Comparison of ENCODE assay signal across 8 mouse cellular contexts in the genomic region with DNA sequence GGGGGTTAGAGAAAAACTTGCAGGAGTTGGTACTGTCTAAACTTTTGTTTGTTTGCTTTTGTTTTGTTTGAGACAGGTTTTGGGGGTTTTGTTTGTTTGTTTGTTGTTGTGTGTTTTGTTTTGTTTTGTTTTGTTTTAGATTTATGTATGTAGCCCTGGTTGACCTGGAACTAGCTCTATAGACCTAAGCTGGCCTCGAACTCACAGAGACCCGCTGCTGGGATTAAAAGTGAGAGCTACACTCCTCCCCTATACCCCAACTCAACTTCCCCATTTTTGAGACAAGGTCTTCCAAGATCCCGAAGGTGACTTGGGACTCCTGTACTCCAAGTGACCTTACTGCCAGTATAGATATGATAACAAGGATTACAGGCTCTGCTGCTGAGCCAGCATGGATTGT. TPM values are rescaled to one million over a fixed set of nuclear protein-coding genes. Genes with fewer than 3 reads are reported as not detected.
A peak's percentile ranks its signal among the peaks of the same experiment; 100 is the strongest.
DNase-seq lines count a peak whose midpoint lies in the region; ATAC-seq and TF ChIP-seq lines count a peak whose summit lies in the region.

No protein-coding gene starts in this region.

- TF ChIP-seq CTCF in liver, postnatal 0 days (IDR thresholded peaks at IDR 0.05; ENCODE audit: low read depth), result no peak

- no peaks in the 10 kb centered on the region for H3K9me3 ChIP-seq in heart, embryonic 10.5 days
- H3K9me3 ChIP-seq in ES-E14 (ENCODE audit: control insufficient read depth, insufficient read depth, low read depth, low read length), result no peaks in the 10 kb centered on the region
- no peaks in the 10 kb centered on the region for H3K9me3 ChIP-seq in liver, postnatal 0 days (ENCODE audit: low read length)

- ATAC-seq in granulocyte monocyte progenitor cell, adult 5-6 weeks (replicated peaks; ENCODE audit: poor library complexity, severe bottlenecking), result peak; percentile 34; the same call in 1 of the 2 replicates
- no peak for ATAC-seq in liver, postnatal 0 days
- no peak for ATAC-seq in inflammation-experienced regulatory T-cells, adult 6 months

- H3K4me1 ChIP-seq in heart, embryonic 10.5 days, result peaks cover 8% of the 10 kb centered on the region; the same call in 1 of the 2 replicates
- no peaks in the 10 kb centered on the region for H3K4me1 ChIP-seq in ES-E14 (ENCODE audit: control insufficient read depth in 2 of 2, insufficient read depth in 2 of 2, low read length in 2 of 2, poor library complexity in 1 of 2)
- H3K4me1 ChIP-seq in liver, postnatal 0 days (ENCODE audit: insufficient read depth), result peaks cover 20% of the 10 kb centered on the region

- H3K9ac ChIP-seq in ES-E14 (ENCODE audit: insufficient read depth, low read depth, low read length, poor library complexity, severe bottlenecking), result no peak overlapping the region
- H3K9ac ChIP-seq in liver, postnatal 0 days (replicated peaks), result 0 out of 2 replicates have a peak overlapping the region, but pooled peaks have one; percentile 1

- 34% methylated on average over 3 of the region's 3 CpGs for WGBS in heart, embryonic 10.5 days
- 17% methylated on average over 3 of the region's 3 CpGs for WGBS in liver, postnatal 0 days (ENCODE audit: insufficient replicate concordance)

- in situ Hi-C loops in ES-E14 (cut with MboI; ENCODE audit: low sequenced_read_pairs in 2 of 2, unreplicated experiment in 2 of 2), result no loop called here

- intact Hi-C loops in heart, postnatal 25 days (cut with DNase I), result no loop called here

- no peak for TF ChIP-seq EP300 in liver, postnatal 0 days (IDR thresholded peaks at IDR 0.05; ENCODE audit: low read depth)

- H3K36me3 ChIP-seq in heart, embryonic 10.5 days, result 0 out of 2 replicates have a peak, but pooled peaks cover 2% of the 10 kb centered on the region
- no peaks in the 10 kb centered on the region for H3K36me3 ChIP-seq in ES-E14 (ENCODE audit: control insufficient read depth, insufficient read depth, low read length, poor library complexity, severe bottlenecking)
- no peaks in the 10 kb centered on the region; the same call in 1 of the 2 replicates for H3K36me3 ChIP-seq in liver, postnatal 0 days (replicated peaks; ENCODE audit: insufficient read depth, low read length)

- no peak for DNase-seq in heart, embryonic 10.5 days (ENCODE audit: low spot score)
- DNase-seq in heart, postnatal 25 days (ENCODE audit: low spot score), result no peak
- DNase-seq in ES-E14 (ENCODE audit: low read depth, low spot score), result no peak
- no peak for DNase-seq in liver, postnatal 0 days
- no peak for DNase-seq in adrenal gland, adult 2 months
- no peak for DNase-seq in layer of hippocampus, postnatal 10 days (ENCODE audit: low spot score in 2 of 2)

- peak overlapping the region; percentile 75 for H3K4me3 ChIP-seq in heart, embryonic 10.5 days
- H3K4me3 ChIP-seq in ES-E14 (ENCODE audit: insufficient read depth in 1 of 2, low read depth in 1 of 2, low read length in 2 of 2, poor library complexity in 1 of 2, severe bottlenecking in 1 of 2), result peak overlapping the region; percentile 2 to 98; a peak in 3 of 4 replicates
- H3K4me3 ChIP-seq in liver, postnatal 0 days (ENCODE audit: low read depth, low read length), result peak overlapping the region; percentile 77

- H3K27me3 ChIP-seq in heart, embryonic 10.5 days (ENCODE audit: insufficient read depth, poor library complexity, severe bottlenecking), result no peaks in the 10 kb centered on the region
- H3K27me3 ChIP-seq in liver, postnatal 0 days (ENCODE audit: insufficient read depth, low read length), result no peaks in the 10 kb centered on the region

- peak overlapping the region; percentile 87 for H3K27ac ChIP-seq in heart, embryonic 10.5 days
- H3K27ac ChIP-seq in ES-E14 (ENCODE audit: insufficient read depth, low read depth, low read length, poor library complexity, severe bottlenecking), result no peak overlapping the region
- H3K27ac ChIP-seq in liver, postnatal 0 days (ENCODE audit: low read depth), result peak overlapping the region; percentile 24; the same call in 1 of the 2 replicates

- peak overlapping the region; percentile 88 for H3K4me2 ChIP-seq in liver, postnatal 0 days (ENCODE audit: low read depth, low read length)

TF ChIP-seq in ES-E14, 5 proteins besides CTCF, POLR2A, EP300 and RAD21:
- TF ChIP-seq MAFK (IDR thresholded peaks at IDR 0.05; ENCODE audit: insufficient read depth, low read depth, low read length), result no peak
- no peak for TF ChIP-seq CHD2 (IDR thresholded peaks at IDR 0.05; ENCODE audit: low read depth, low read length)
- no peak for TF ChIP-seq ZNF384 (IDR thresholded peaks at IDR 0.05; ENCODE audit: low read depth, low read length)
- no peak for TF ChIP-seq ZC3H11A (IDR thresholded peaks at IDR 0.05; ENCODE audit: borderline replicate concordance, low read depth, low read length)
- TF ChIP-seq HCFC1 (IDR thresholded peaks at IDR 0.05; ENCODE audit: borderline replicate concordance, insufficient read depth, low read length), result no peak
TF ChIP-seq in ES-E14: peak in this region for 0.

RNA-seq across cellular contexts. Expression of gene Mrpl35, which starts 2.8 kb away (rescaled TPM):
- 64.7 and 68.8 TPM in 2 replicates for polyA plus RNA-seq in heart, embryonic 10.5 days (2016; fragmentation: Nextera tagmentation; extraction: Ambion mirVana)
- 10 to 100 TPM; 54.6 to 58.2 TPM for total RNA-seq in heart, postnatal 25 days (2021)
- 27.4 and 34.0 TPM in 2 replicates for total RNA-seq in ES-E14 (2012; rRNA removed)
- total RNA-seq in granulocyte monocyte progenitor cell, adult 5-6 weeks (2014; fragmentation: Nextera tagmentation), result 21.6 and 34.0 TPM in 2 replicates
- 40.0 and 54.7 TPM in 2 replicates for total RNA-seq in granulocyte monocyte progenitor cell, adult 5-6 weeks (2017)
- 57.3 and 59.4 TPM in 2 replicates for polyA plus RNA-seq in liver, postnatal 0 days (2015; fragmentation: Nextera tagmentation; extraction: Ambion mirVana)
- polyA plus RNA-seq in inflammation-experienced regulatory T-cells, adult 6 months (2017; shearing (Covaris generic)), result 10 to 100 TPM; 61.2 to 73.9 (median 67.8) TPM
- total RNA-seq in adrenal gland, adult 2 months (2021), result 10 to 100 TPM; 43.0 to 49.0 TPM
- polyA plus RNA-seq in adrenal gland, adult 2 months (2012; rRNA removed), result 2.6 and 2.9 TPM in 2 replicates
- 10 to 100 TPM; 27.8 to 34.2 TPM for total RNA-seq in layer of hippocampus, postnatal 10 days (2021)

RNA-seq across cellular contexts. Expression of gene Immt, which starts 7.2 kb away (rescaled TPM):
- 271 and 337 TPM in 2 replicates for polyA plus RNA-seq in heart, embryonic 10.5 days (2016; fragmentation: Nextera tagmentation; extraction: Ambion mirVana)
- total RNA-seq in heart, postnatal 25 days (2021), result 100 to 1,000 TPM; 613 to 617 TPM
- total RNA-seq in ES-E14 (2012; rRNA removed), result 166 and 181 TPM in 2 replicates
- total RNA-seq in granulocyte monocyte progenitor cell, adult 5-6 weeks (2014; fragmentation: Nextera tagmentation), result 148 and 158 TPM in 2 replicates
- 142 and 149 TPM in 2 replicates for total RNA-seq in granulocyte monocyte progenitor cell, adult 5-6 weeks (2017)
- 82.5 and 88.1 TPM in 2 replicates for polyA plus RNA-seq in liver, postnatal 0 days (2015; fragmentation: Nextera tagmentation; extraction: Ambion mirVana)
- 100 to 1,000 TPM; 107 to 131 (median 127) TPM for polyA plus RNA-seq in inflammation-experienced regulatory T-cells, adult 6 months (2017; shearing (Covaris generic))
- 100 to 1,000 TPM; 315 to 398 TPM for total RNA-seq in adrenal gland, adult 2 months (2021)
- 96.6 and 110 TPM in 2 replicates for polyA plus RNA-seq in adrenal gland, adult 2 months (2012; rRNA removed)
- total RNA-seq in layer of hippocampus, postnatal 10 days (2021), result 100 to 1,000 TPM; 142 TPM
